ENCODE assay signal across 22 mouse cellular contexts in the genomic region with DNA sequence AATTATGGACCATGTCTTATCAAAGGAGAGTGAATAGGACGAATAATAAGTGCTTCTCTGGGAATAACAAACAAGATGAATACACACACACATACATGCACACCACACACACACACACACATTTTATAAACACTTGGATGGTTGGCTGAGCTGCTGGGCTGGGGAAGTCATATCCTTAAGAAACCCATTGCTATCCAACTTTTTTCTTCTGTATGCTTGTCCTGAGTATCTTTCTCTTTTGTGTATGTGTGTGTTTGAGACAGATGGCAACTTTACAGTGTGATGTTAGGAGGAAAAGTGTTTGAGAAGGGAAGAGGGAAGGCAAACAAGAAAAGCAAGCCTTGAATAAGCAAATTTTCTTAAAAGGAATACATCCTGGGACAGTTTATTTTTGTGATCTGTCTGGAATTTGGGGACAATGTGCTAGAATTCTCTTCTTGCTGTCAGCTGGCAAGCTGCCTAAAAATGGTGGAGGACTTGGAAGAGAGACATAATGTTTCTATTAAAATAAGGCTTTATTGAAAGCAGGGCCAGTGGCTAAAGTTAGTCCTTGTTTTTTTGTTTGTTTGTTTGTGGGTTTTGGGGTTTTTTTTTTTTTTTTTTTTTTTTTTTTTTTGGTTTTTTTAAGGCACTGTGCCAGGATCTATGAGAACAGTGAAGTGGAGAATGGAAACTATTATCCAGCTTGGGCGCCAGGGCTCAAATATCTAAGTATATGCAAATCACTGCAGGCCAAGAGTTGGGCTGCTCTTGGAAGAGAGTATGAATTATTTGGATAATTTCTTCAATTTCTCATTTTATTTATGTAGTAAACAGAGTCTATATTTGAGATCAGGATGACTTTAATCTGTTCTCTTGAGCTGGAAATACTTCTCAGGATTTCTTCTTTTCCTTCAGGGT.
DNase-seq lines count a peak whose midpoint lies in the region; ATAC-seq lines count a peak whose summit lies in the region.
"Had no signal": no experiment of that assay in that cellular context is flagged by ENCODE, and none has a peak within 500 bp of the region (broad histone marks: within the 10 kb centered on the region; RNA-seq: fewer than 3 reads in every experiment).

No protein-coding gene starts in this region.

- H3K9me3 ChIP-seq in forebrain, embryonic 14.5 days (replicated peaks; ENCODE audit: control insufficient read depth, low read length), result no peaks in the 10 kb centered on the region
- no peaks in the 10 kb centered on the region for H3K9me3 ChIP-seq in forebrain, embryonic 11.5 days (ENCODE audit: control insufficient read depth, low read length)
- no peaks in the 10 kb centered on the region for H3K9me3 ChIP-seq in lung, embryonic 15.5 days
- H3K9me3 ChIP-seq: forebrain, embryonic 15.5 days; midbrain, embryonic 12.5 days; neural tube, embryonic 15.5 days had no signal

- WGBS in forebrain, embryonic 14.5 days, result 54% methylated on average over 2 of the region's 2 CpGs
- 74% methylated on average over 2 of the region's 2 CpGs for WGBS in forebrain, embryonic 11.5 days
- WGBS in lung, embryonic 15.5 days, result 34% methylated on average over 2 of the region's 2 CpGs

- peak; percentile 37 for DNase-seq in forebrain, embryonic 14.5 days (ENCODE audit: low spot score)
- DNase-seq in forebrain, embryonic 11.5 days (ENCODE audit: low spot score), result no peak
- no peak for DNase-seq in lung, adult 18-20 months
- DNase-seq in brain, adult 2 months (ENCODE audit: low read depth, low spot score), result peak; percentile 45
- peak; percentile 41 for DNase-seq in lung, postnatal 14 days
- DNase-seq in retina, embryonic 14.5 days (ENCODE audit: low spot score), result no peak
- DNase-seq: adrenal gland, adult 8-10 months; cerebellum, adult 18-20 months; gastrocnemius, adult 2 months; heart, adult 11 months; heart, postnatal 4 days; kidney, adult 2 months; kidney, postnatal 25 days; liver; retina, postnatal 1 day; thymus, postnatal 4 days had no signal

- H3K36me3 ChIP-seq in forebrain, embryonic 14.5 days (ENCODE audit: control insufficient read depth, insufficient read depth, low read length), result no peaks in the 10 kb centered on the region
- H3K36me3 ChIP-seq in forebrain, embryonic 11.5 days (ENCODE audit: control insufficient read depth, insufficient read depth, low read length), result no peaks in the 10 kb centered on the region
- H3K36me3 ChIP-seq in lung, embryonic 15.5 days, result no peaks in the 10 kb centered on the region
- H3K36me3 ChIP-seq: forebrain, embryonic 15.5 days; midbrain, embryonic 12.5 days; neural tube, embryonic 15.5 days had no signal

- H3K4me2 ChIP-seq in forebrain, embryonic 14.5 days (ENCODE audit: low read length), result no peak overlapping the region
- no peak overlapping the region for H3K4me2 ChIP-seq in forebrain, embryonic 11.5 days (ENCODE audit: low read depth, low read length, severe bottlenecking)
- no peak overlapping the region for H3K4me2 ChIP-seq in lung, embryonic 15.5 days
- H3K4me2 ChIP-seq: forebrain, embryonic 15.5 days; midbrain, embryonic 12.5 days; neural tube, embryonic 15.5 days had no signal

- no peak for ATAC-seq in forebrain, embryonic 14.5 days
- no peak for ATAC-seq in forebrain, embryonic 11.5 days (replicated peaks; ENCODE audit: low FRiP score)
- ATAC-seq in lung, embryonic 15.5 days (ENCODE audit: borderline replicate concordance, extremely low read depth, low FRiP score, low TSS enrichment), result peak; percentile 79; the same call in 1 of the 2 replicates
- ATAC-seq: forebrain, embryonic 15.5 days had no signal

- no peaks in the 10 kb centered on the region for H3K27me3 ChIP-seq in forebrain, embryonic 14.5 days (replicated peaks; ENCODE audit: control insufficient read depth, insufficient read depth, low read length)
- H3K27me3 ChIP-seq in forebrain, embryonic 11.5 days (ENCODE audit: control insufficient read depth, insufficient read depth, low read length), result no peaks in the 10 kb centered on the region
- no peaks in the 10 kb centered on the region for H3K27me3 ChIP-seq in lung, embryonic 15.5 days
- H3K27me3 ChIP-seq: forebrain, embryonic 15.5 days; midbrain, embryonic 12.5 days; neural tube, embryonic 15.5 days had no signal

- H3K4me1 ChIP-seq in forebrain, embryonic 14.5 days (ENCODE audit: control insufficient read depth, insufficient read depth, low read length), result no peaks in the 10 kb centered on the region
- H3K4me1 ChIP-seq in forebrain, embryonic 11.5 days (replicated peaks; ENCODE audit: control insufficient read depth, insufficient read depth, low read length), result no peaks in the 10 kb centered on the region
- 0 out of 2 replicates have a peak, but pooled peaks cover 5% of the 10 kb centered on the region for H3K4me1 ChIP-seq in lung, embryonic 15.5 days
- H3K4me1 ChIP-seq: forebrain, embryonic 15.5 days; midbrain, embryonic 12.5 days; neural tube, embryonic 15.5 days had no signal

- no peak overlapping the region for H3K27ac ChIP-seq in forebrain, embryonic 14.5 days (ENCODE audit: low read depth, low read length)
- H3K27ac ChIP-seq in forebrain, embryonic 11.5 days (ENCODE audit: low read depth, low read length), result no peak overlapping the region
- H3K27ac ChIP-seq in lung, embryonic 15.5 days, result peak overlapping the region; percentile 48
- H3K27ac ChIP-seq: forebrain, embryonic 15.5 days; gastrocnemius, adult 2 months; left cerebral cortex, adult 2 months; midbrain, embryonic 12.5 days; neural tube, embryonic 15.5 days had no signal

- H3K9ac ChIP-seq in forebrain, embryonic 14.5 days (ENCODE audit: low read length), result no peak overlapping the region
- no peak overlapping the region for H3K9ac ChIP-seq in forebrain, embryonic 11.5 days (ENCODE audit: low read length)
- no peak overlapping the region for H3K9ac ChIP-seq in lung, embryonic 15.5 days
- H3K9ac ChIP-seq: forebrain, embryonic 15.5 days; midbrain, embryonic 12.5 days; neural tube, embryonic 15.5 days had no signal

- H3K4me3 ChIP-seq in forebrain, embryonic 14.5 days (ENCODE audit: low read depth, low read length), result no peak overlapping the region
- H3K4me3 ChIP-seq in forebrain, embryonic 11.5 days (ENCODE audit: low read depth, low read length), result no peak overlapping the region
- no peak overlapping the region for H3K4me3 ChIP-seq in lung, embryonic 15.5 days
- H3K4me3 ChIP-seq: forebrain, embryonic 15.5 days; gastrocnemius, adult 2 months; left cerebral cortex, adult 2 months; midbrain, embryonic 12.5 days; myocyte; neural tube, embryonic 15.5 days had no signal

Comparison
In these comparisons a context has a peak if more than half of its experiments do, and no peak if none do; other contexts are left out.
1. DNase-seq: peak in forebrain, embryonic 14.5 days (single experiment), brain, adult 2 months (single experiment) and lung, postnatal 14 days (single experiment); none in forebrain, embryonic 11.5 days (single experiment), lung, adult 18-20 months (0 of 2) and retina, embryonic 14.5 days (single experiment).